Comparison of ENCODE assay signal across 28 mouse cellular contexts in genomic region chr13:109376681-109377080, GRCm38 (mm10).
A peak's percentile ranks its signal among the peaks of the same experiment; 100 is the strongest.
DNase-seq lines count a peak whose midpoint lies in the region; ATAC-seq lines count a peak whose summit lies in the region.
"Had no signal": no experiment of that assay in that cellular context is flagged by ENCODE, and none has a peak within 500 bp of the region (broad histone marks: within the 10 kb centered on the region; RNA-seq: fewer than 3 reads in every experiment).

No protein-coding gene starts in this region.

- H3K4me3 ChIP-seq in intestine, embryonic 15.5 days (replicated peaks) = no peak overlapping the region
- H3K4me3 ChIP-seq: embryonic facial prominence, embryonic 10.5 days; embryonic facial prominence, embryonic 13.5 days; erythroblast, embryonic 14.5 days; forebrain, embryonic 12.5 days; forebrain, embryonic 15.5 days; heart, embryonic 12.5 days; heart, embryonic 15.5 days; hindbrain, embryonic 13.5 days had no signal

- H3K27ac ChIP-seq in intestine, embryonic 15.5 days = no peak overlapping the region
- H3K27ac ChIP-seq: embryonic facial prominence, embryonic 10.5 days; embryonic facial prominence, embryonic 13.5 days; forebrain, embryonic 12.5 days; forebrain, embryonic 15.5 days; heart, embryonic 15.5 days; hindbrain, embryonic 13.5 days had no signal

- no peaks in the 10 kb centered on the region for H3K36me3 ChIP-seq in intestine, embryonic 15.5 days
- H3K36me3 ChIP-seq: embryonic facial prominence, embryonic 10.5 days; embryonic facial prominence, embryonic 13.5 days; forebrain, embryonic 12.5 days; forebrain, embryonic 15.5 days; heart, embryonic 12.5 days; heart, embryonic 15.5 days; hindbrain, embryonic 13.5 days had no signal

- WGBS in intestine, embryonic 15.5 days = 19% methylated on average over 1 of the region's 1 CpGs

- peak; percentile 40 for DNase-seq in MN1 (ENCODE audit: low spot score)
- DNase-seq in Muller cell, postnatal 12 days (ENCODE audit: inconsistent ontology term) = peak; percentile 43
- peak; percentile 27 for DNase-seq in embryo, embryonic 10.5 days (ENCODE audit: low spot score)
- DNase-seq in mesoderm, embryonic 11.5 days (ENCODE audit: low read depth, low spot score) = peak; percentile 45
- DNase-seq in thymus, postnatal 14 days = no peak
- no peak for DNase-seq in heart, postnatal 10 days
- DNase-seq: adrenal gland, adult 2 months; adrenal gland, postnatal 14 days; cerebellum, adult 11 months; cerebellum, adult 2 months; cerebellum, adult 9-11 months; cerebellum, postnatal 25 days; gastrocnemius, postnatal 25 days; heart, adult 18-20 months; heart, postnatal 14 days had no signal

- no peaks in the 10 kb centered on the region for H3K9me3 ChIP-seq in intestine, embryonic 15.5 days
- H3K9me3 ChIP-seq: embryonic facial prominence, embryonic 10.5 days; embryonic facial prominence, embryonic 13.5 days; forebrain, embryonic 12.5 days; forebrain, embryonic 15.5 days; heart, embryonic 12.5 days; heart, embryonic 15.5 days; hindbrain, embryonic 13.5 days had no signal

- no peaks in the 10 kb centered on the region for H3K4me1 ChIP-seq in intestine, embryonic 15.5 days (replicated peaks)
- H3K4me1 ChIP-seq: embryonic facial prominence, embryonic 10.5 days; embryonic facial prominence, embryonic 13.5 days; forebrain, embryonic 12.5 days; forebrain, embryonic 15.5 days had no signal

- no peak for ATAC-seq in monocyte, adult 5-6 weeks (replicated peaks; ENCODE audit: insufficient number of reproducible peaks, low FRiP score, low TSS enrichment, poor library complexity, severe bottlenecking)
- ATAC-seq in intestine, embryonic 15.5 days = no peak
- ATAC-seq: CD4-positive, CD25-positive, alpha-beta regulatory T cell, adult 4 months; forebrain, embryonic 15.5 days; hindbrain, embryonic 16.5 days; Patski had no signal

- no peaks in the 10 kb centered on the region for H3K27me3 ChIP-seq in intestine, embryonic 15.5 days (replicated peaks)
- H3K27me3 ChIP-seq: embryonic facial prominence, embryonic 13.5 days; forebrain, embryonic 12.5 days; forebrain, embryonic 15.5 days; heart, embryonic 12.5 days; heart, embryonic 15.5 days; hindbrain, embryonic 13.5 days; Patski had no signal

- no peak overlapping the region for H3K4me2 ChIP-seq in intestine, embryonic 15.5 days (replicated peaks)
- H3K4me2 ChIP-seq: embryonic facial prominence, embryonic 13.5 days; forebrain, embryonic 12.5 days; forebrain, embryonic 15.5 days; heart, embryonic 12.5 days; heart, embryonic 15.5 days; hindbrain, embryonic 13.5 days had no signal

- intact Hi-C loops in heart, postnatal 10 days (cut with DNase I) = no loop called here

- H3K9ac ChIP-seq in intestine, embryonic 15.5 days = no peak overlapping the region
- H3K9ac ChIP-seq: embryonic facial prominence, embryonic 13.5 days; forebrain, embryonic 12.5 days; forebrain, embryonic 15.5 days; heart, embryonic 12.5 days; heart, embryonic 15.5 days; hindbrain, embryonic 13.5 days had no signal

Comparison
In these comparisons a context has a peak if more than half of its experiments do, and no peak if none do; other contexts are left out.
1. DNase-seq: peak in MN1 (single experiment), Muller cell, postnatal 12 days (single experiment), embryo, embryonic 10.5 days (single experiment) and mesoderm, embryonic 11.5 days (single experiment); none in thymus, postnatal 14 days (single experiment) and heart, postnatal 10 days (0 of 2).